Mouse (Mus musculus) liver, postnatal 0 days (tissue): ENCODE measurements around the gene Fam76b.

Experiments used
- CTCF ChIP-seq: sonication (generic); IDR thresholded peaks from 2 replicates; pipeline ENCODE4 v1.5.1; 2016; ENCODE audit warnings: antibody characterized with exemption, low read depth
- EP300 ChIP-seq: IDR thresholded peaks from 2 replicates; pipeline ENCODE4 v1.6.1; 2016; ENCODE audit warnings: antibody characterized with exemption, low read depth, mild to moderate bottlenecking

- TF ChIP-seq CTCF, result no peak
- no peak for TF ChIP-seq EP300
Observed at GRCm38 (mm10) chr9:13856247-13856646, 28.7 kb downstream of the Fam76b start.
